27 mouse cellular contexts compared by ENCODE assay signal in the genomic region with DNA sequence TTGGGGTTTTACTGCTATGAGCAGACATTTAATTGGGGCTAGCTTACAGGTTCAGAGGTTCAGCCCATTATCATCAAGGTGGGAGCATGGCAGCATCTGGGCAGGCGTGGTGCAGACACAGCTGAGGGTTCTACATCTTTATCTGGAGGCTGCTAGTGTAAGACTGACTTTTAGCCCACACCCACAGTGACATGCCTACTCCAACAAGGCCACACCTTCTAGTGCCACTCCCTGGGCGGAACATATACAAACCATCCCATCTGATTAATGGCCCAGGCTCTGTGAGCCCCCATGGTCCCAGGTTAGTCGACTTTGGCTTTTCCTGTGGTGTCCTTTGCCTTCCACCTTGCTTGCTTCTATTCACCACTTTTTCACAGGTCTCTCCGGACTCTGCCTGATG. TPM values are rescaled to one million over a fixed set of nuclear protein-coding genes. Genes with fewer than 3 reads are reported as not detected.
DNase-seq lines count a peak whose midpoint lies in the region; ATAC-seq lines count a peak whose summit lies in the region.
"Had no signal": no experiment of that assay in that cellular context is flagged by ENCODE, and none has a peak within 500 bp of the region (broad histone marks: within the 10 kb centered on the region; RNA-seq: fewer than 3 reads in every experiment).

No protein-coding gene starts in this region.

- H3K4me2 ChIP-seq in liver, embryonic 12.5 days = peak overlapping the region; percentile 22; the same call in 1 of the 2 replicates
- no peak overlapping the region for H3K4me2 ChIP-seq in forebrain, embryonic 15.5 days (replicated peaks)
- H3K4me2 ChIP-seq in forebrain, embryonic 11.5 days (ENCODE audit: low read depth, low read length, severe bottlenecking) = no peak overlapping the region
- H3K4me2 ChIP-seq: heart, embryonic 15.5 days; hindbrain, embryonic 14.5 days; midbrain, embryonic 13.5 days had no signal

- H3K27me3 ChIP-seq in liver, embryonic 12.5 days (replicated peaks) = no peaks in the 10 kb centered on the region
- no peaks in the 10 kb centered on the region for H3K27me3 ChIP-seq in forebrain, embryonic 15.5 days
- no peaks in the 10 kb centered on the region for H3K27me3 ChIP-seq in forebrain, embryonic 11.5 days (ENCODE audit: control insufficient read depth, insufficient read depth, low read length)
- H3K27me3 ChIP-seq: heart, embryonic 15.5 days; midbrain, embryonic 13.5 days had no signal

- H3K9me3 ChIP-seq in liver, embryonic 12.5 days (replicated peaks) = no peaks in the 10 kb centered on the region
- H3K9me3 ChIP-seq in forebrain, embryonic 15.5 days = no peaks in the 10 kb centered on the region
- H3K9me3 ChIP-seq in forebrain, embryonic 11.5 days (ENCODE audit: control insufficient read depth, low read length) = no peaks in the 10 kb centered on the region
- H3K9me3 ChIP-seq: heart, embryonic 15.5 days; limb, embryonic 10.5 days; midbrain, embryonic 13.5 days had no signal

- peak; percentile 34 for DNase-seq in c-Kit-positive CD71-positive TER-119-negative erythroid progenitor cells, embryonic 14.5 days (ENCODE audit: low read depth)
- DNase-seq in embryo, embryonic 11 days = no peak
- no peak for DNase-seq in forebrain, embryonic 11.5 days (ENCODE audit: low spot score)
- DNase-seq: adrenal gland, adult 8-10 months; cerebellum, adult 8-10 months; heart, postnatal 36 days; kidney, postnatal 25 days; lung, postnatal 10 days; thymus, adult 18-20 months; thymus, postnatal 4 days had no signal

- peaks cover 15% of the 10 kb centered on the region for H3K4me1 ChIP-seq in liver, embryonic 12.5 days
- H3K4me1 ChIP-seq in forebrain, embryonic 15.5 days = no peaks in the 10 kb centered on the region
- no peaks in the 10 kb centered on the region for H3K4me1 ChIP-seq in forebrain, embryonic 11.5 days (replicated peaks; ENCODE audit: control insufficient read depth, insufficient read depth, low read length)
- H3K4me1 ChIP-seq: heart, embryonic 15.5 days; limb, embryonic 10.5 days; midbrain, embryonic 13.5 days had no signal

- no peak overlapping the region for H3K4me3 ChIP-seq in liver, embryonic 12.5 days
- no peak overlapping the region for H3K4me3 ChIP-seq in forebrain, embryonic 15.5 days
- no peak overlapping the region for H3K4me3 ChIP-seq in forebrain, embryonic 11.5 days (ENCODE audit: low read depth, low read length)
- H3K4me3 ChIP-seq: heart, embryonic 15.5 days; limb, embryonic 10.5 days; midbrain, embryonic 13.5 days had no signal

- peaks cover 95% of the 10 kb centered on the region for H3K36me3 ChIP-seq in liver, embryonic 12.5 days
- H3K36me3 ChIP-seq in forebrain, embryonic 15.5 days = peaks cover 91% of the 10 kb centered on the region
- peaks cover 13% of the 10 kb centered on the region for H3K36me3 ChIP-seq in forebrain, embryonic 11.5 days (ENCODE audit: control insufficient read depth, insufficient read depth, low read length)

- H3K9ac ChIP-seq in liver, embryonic 12.5 days = no peak overlapping the region
- no peak overlapping the region for H3K9ac ChIP-seq in forebrain, embryonic 15.5 days (replicated peaks)
- H3K9ac ChIP-seq in forebrain, embryonic 11.5 days (ENCODE audit: low read length) = no peak overlapping the region
- H3K9ac ChIP-seq: heart, embryonic 15.5 days; hindbrain, embryonic 14.5 days; midbrain, embryonic 13.5 days had no signal

- WGBS in liver, embryonic 12.5 days (ENCODE audit: insufficient replicate concordance) = 64% methylated on average over 4 of the region's 4 CpGs
- 86% methylated on average over 4 of the region's 4 CpGs for WGBS in forebrain, embryonic 15.5 days
- whole genome bisulfite sequencing in forebrain, embryonic 11.5 days = 82% methylated on average over 4 of the region's 4 CpGs

- ATAC-seq in erythroblast, adult 5-6 weeks (replicated peaks; ENCODE audit: low FRiP score, poor library complexity, severe bottlenecking) = peak; percentile 91
- ATAC-seq in liver, embryonic 12.5 days = peak; percentile 96
- peak; percentile 60; the same call in 1 of the 2 replicates for ATAC-seq in megakaryocyte progenitor cell, adult 5-6 weeks (replicated peaks; ENCODE audit: poor library complexity)
- no peak for ATAC-seq in forebrain, embryonic 15.5 days (replicated peaks)
- no peak for ATAC-seq in forebrain, embryonic 11.5 days (replicated peaks; ENCODE audit: low FRiP score)
- ATAC-seq: activated CD4-positive, CD25-positive, alpha-beta regulatory T cell, adult 4 months; forebrain, embryonic 14.5 days; midbrain, embryonic 13.5 days had no signal

- peak overlapping the region; percentile 60 for H3K27ac ChIP-seq in liver, embryonic 12.5 days
- H3K27ac ChIP-seq in forebrain, embryonic 15.5 days (replicated peaks) = no peak overlapping the region
- H3K27ac ChIP-seq in forebrain, embryonic 11.5 days (ENCODE audit: low read depth, low read length) = no peak overlapping the region
- H3K27ac ChIP-seq: heart, embryonic 15.5 days; hindbrain, embryonic 14.5 days; limb, embryonic 10.5 days; midbrain, embryonic 13.5 days had no signal

RNA-seq across cellular contexts. Expression of a gene that starts 7.2 kb away (rescaled TPM):
- total RNA-seq in erythroblast, adult 5-6 weeks (2015; ENCODE audit: low replicate concordance) = 8.3 and 29.0 TPM in 2 replicates
- total RNA-seq in erythroblast, adult 5-6 weeks (2017; ENCODE audit: low replicate concordance) = 22.2 and 41.8 TPM in 2 replicates
- 56.6 and 57.8 TPM in 2 replicates for polyA plus RNA-seq in liver, embryonic 12.5 days (2016; fragmentation: Nextera tagmentation; extraction: Ambion mirVana)
- 80.8 and 81.1 TPM in 2 replicates for total RNA-seq in megakaryocyte progenitor cell, adult 5-6 weeks (2015)
- 105 and 123 TPM in 2 replicates for total RNA-seq in megakaryocyte progenitor cell, adult 5-6 weeks (2017)
- polyA plus RNA-seq in forebrain, embryonic 15.5 days (2015; fragmentation: Nextera tagmentation; extraction: Ambion mirVana) = 84.6 and 86.7 TPM in 2 replicates
- polyA plus RNA-seq in forebrain, embryonic 11.5 days (2014; fragmentation: Nextera tagmentation; extraction: Ambion mirVana) = 101 and 103 TPM in 2 replicates

RNA-seq across cellular contexts. Expression of a gene that starts 12.3 kb away (rescaled TPM):
- 116 and 159 TPM in 2 replicates for total RNA-seq in erythroblast, adult 5-6 weeks (2015; ENCODE audit: low replicate concordance)
- 147 and 151 TPM in 2 replicates for total RNA-seq in erythroblast, adult 5-6 weeks (2017; ENCODE audit: low replicate concordance)
- polyA plus RNA-seq in liver, embryonic 12.5 days (2016; fragmentation: Nextera tagmentation; extraction: Ambion mirVana) = 288 and 294 TPM in 2 replicates
- total RNA-seq in megakaryocyte progenitor cell, adult 5-6 weeks (2015) = 225 and 227 TPM in 2 replicates
- total RNA-seq in megakaryocyte progenitor cell, adult 5-6 weeks (2017) = 186 and 200 TPM in 2 replicates
- 90.1 and 101 TPM in 2 replicates for polyA plus RNA-seq in forebrain, embryonic 15.5 days (2015; fragmentation: Nextera tagmentation; extraction: Ambion mirVana)
- 333 and 338 TPM in 2 replicates for polyA plus RNA-seq in forebrain, embryonic 11.5 days (2014; fragmentation: Nextera tagmentation; extraction: Ambion mirVana)
- total RNA-seq: neutrophil, adult 5-6 weeks had no signal

RNA-seq across cellular contexts. Expression of a gene that starts 38.0 kb away (rescaled TPM):
- not detected in 2 replicates for total RNA-seq in erythroblast, adult 5-6 weeks (2015; ENCODE audit: low replicate concordance)
- not detected in 2 replicates for total RNA-seq in erythroblast, adult 5-6 weeks (2017; ENCODE audit: low replicate concordance)
- not detected in 2 replicates for polyA plus RNA-seq in liver, embryonic 12.5 days (2016; fragmentation: Nextera tagmentation; extraction: Ambion mirVana)
- not detected in 2 replicates for total RNA-seq in megakaryocyte progenitor cell, adult 5-6 weeks (2015)
- total RNA-seq in megakaryocyte progenitor cell, adult 5-6 weeks (2017) = not detected in 2 replicates
- polyA plus RNA-seq in forebrain, embryonic 15.5 days (2015; fragmentation: Nextera tagmentation; extraction: Ambion mirVana) = 0.36 and 0.43 TPM in 2 replicates
- polyA plus RNA-seq in forebrain, embryonic 11.5 days (2014; fragmentation: Nextera tagmentation; extraction: Ambion mirVana) = 0.64 and 0.99 TPM in 2 replicates
- total RNA-seq: adrenal gland, adult 8-10 months; gastrocnemius, adult 8-10 months; heart, postnatal 36 days; liver, adult 2 months; megakaryocyte, adult 5-6 weeks; monocyte, adult 5-6 weeks; neutrophil, adult 5-6 weeks had no signal
- polyA plus RNA-seq: activated CD4-positive, CD25-positive, alpha-beta regulatory T cell, adult 4 months; gonadal fat pad, adult 2 months; kidney, embryonic 14.5 days; limb, embryonic 10.5 days; liver, adult 2 months had no signal

RNA-seq across cellular contexts. Expression of a gene that starts 53.7 kb away (rescaled TPM):
- 1.3 and 3.3 TPM in 2 replicates for total RNA-seq in erythroblast, adult 5-6 weeks (2015; ENCODE audit: low replicate concordance)
- total RNA-seq in erythroblast, adult 5-6 weeks (2017; ENCODE audit: low replicate concordance) = 2.6 and 4.2 TPM in 2 replicates
- 8.3 and 8.9 TPM in 2 replicates for polyA plus RNA-seq in liver, embryonic 12.5 days (2016; fragmentation: Nextera tagmentation; extraction: Ambion mirVana)
- total RNA-seq in megakaryocyte progenitor cell, adult 5-6 weeks (2015) = 2.1 and 3.0 TPM in 2 replicates
- total RNA-seq in megakaryocyte progenitor cell, adult 5-6 weeks (2017) = 3.0 and 9.4 TPM in 2 replicates
- 19.8 and 20.1 TPM in 2 replicates for polyA plus RNA-seq in forebrain, embryonic 15.5 days (2015; fragmentation: Nextera tagmentation; extraction: Ambion mirVana)
- 23.4 and 23.5 TPM in 2 replicates for polyA plus RNA-seq in forebrain, embryonic 11.5 days (2014; fragmentation: Nextera tagmentation; extraction: Ambion mirVana)

Comparison
In these comparisons a context has a peak if more than half of its experiments do, and no peak if none do; other contexts are left out.
1. ATAC-seq: peak in erythroblast, adult 5-6 weeks (single experiment), liver, embryonic 12.5 days (single experiment) and megakaryocyte progenitor cell, adult 5-6 weeks (single experiment); none in forebrain, embryonic 15.5 days (single experiment) and forebrain, embryonic 11.5 days (single experiment).